Mouse (Mus musculus) retina, adult 2 months (tissue): ENCODE results near the gene Vps33a.

Source experiments
- DNase-seq: peaks from one replicate; pipeline ENCODE4 v3.0.0-alpha.2; 2012; ENCODE audit warnings: low read depth, low spot score

Vps33a gene

DNA sequence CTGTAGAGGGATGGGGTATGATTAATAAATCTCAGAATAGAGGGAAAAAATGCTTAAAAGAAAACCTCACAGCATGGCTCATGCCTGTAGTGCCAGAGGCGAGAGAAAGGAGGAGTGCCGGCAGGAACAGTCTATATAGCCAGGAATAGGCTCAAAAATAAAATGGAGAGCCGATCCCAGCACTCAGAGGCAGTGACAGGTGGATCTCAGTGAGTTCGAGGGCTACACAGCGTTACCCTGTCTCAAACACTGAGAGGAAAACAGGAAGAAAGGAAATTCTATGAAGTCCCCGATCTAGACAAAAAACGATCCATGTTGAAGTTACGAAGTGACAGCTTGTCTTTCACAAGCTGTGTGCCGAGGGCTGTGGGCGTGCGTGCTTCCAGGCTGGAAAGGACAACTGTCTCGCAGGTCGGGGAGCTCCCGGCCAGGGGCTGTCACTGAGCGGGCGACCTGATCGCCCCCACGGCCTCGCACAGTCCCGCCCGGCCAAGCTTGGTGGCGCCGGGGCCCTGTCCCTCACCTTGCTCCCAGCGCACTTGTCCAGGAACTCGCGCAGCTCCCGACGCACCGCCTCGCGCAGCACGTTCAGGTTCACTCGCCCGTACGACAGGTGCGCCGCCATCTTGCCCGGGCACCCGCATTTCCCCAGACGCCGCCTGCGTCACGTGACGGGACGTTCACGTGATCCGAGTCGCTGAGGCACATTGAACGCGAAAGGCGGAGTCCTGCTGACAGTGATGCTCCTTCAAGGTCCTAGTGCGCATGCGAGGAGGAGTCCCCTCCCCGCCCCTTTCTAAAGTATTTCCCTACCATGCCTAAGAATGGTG, at the start of gene Vps33a:
Gene Vps33a (minus strand): TSS at position 682 of the 830 bp plus-strand sequence.
- peak; percentile 97 for DNase-seq

DNA sequence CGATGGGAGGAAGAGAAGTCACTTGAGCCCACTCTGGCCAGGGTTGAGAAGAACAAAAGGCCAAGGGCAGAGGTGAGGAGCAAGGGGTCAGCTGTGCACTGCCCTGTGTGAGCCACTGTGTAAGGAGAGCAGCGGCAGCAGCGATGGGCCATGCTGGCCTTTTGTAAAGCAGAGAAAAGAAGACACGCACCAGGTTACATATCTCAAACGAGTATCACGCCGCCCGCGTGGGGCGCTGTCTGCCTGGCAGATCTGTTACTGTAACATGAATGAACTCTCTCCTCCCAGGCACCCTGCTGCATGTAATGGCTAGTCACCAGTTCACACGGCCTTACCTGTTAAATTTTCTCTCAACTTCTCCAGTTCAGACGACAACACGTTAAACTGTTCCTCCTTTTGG, 49.6 kb upstream of the Vps33a start:
- DNase-seq: no peak

DNA sequence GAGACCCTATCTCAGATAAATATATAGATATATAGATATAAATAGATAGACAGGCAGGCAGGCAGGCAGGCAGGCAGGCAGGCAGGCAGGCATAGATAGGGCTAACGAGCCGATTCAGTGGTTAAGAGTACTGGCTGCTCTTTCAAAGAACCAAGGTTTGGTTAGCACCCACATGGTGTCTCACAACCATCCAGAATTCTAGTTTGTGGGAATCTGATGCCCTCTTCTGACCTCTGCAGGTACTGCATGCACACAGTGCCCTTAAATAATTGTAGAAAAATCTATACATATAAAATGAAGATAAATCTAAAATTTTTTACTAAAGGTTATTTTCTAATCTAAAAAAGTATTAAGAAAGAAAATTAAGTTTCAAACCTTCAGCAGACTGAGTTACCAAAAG, 45.7 kb upstream of the Vps33a start:
- no peak for DNase-seq

DNA sequence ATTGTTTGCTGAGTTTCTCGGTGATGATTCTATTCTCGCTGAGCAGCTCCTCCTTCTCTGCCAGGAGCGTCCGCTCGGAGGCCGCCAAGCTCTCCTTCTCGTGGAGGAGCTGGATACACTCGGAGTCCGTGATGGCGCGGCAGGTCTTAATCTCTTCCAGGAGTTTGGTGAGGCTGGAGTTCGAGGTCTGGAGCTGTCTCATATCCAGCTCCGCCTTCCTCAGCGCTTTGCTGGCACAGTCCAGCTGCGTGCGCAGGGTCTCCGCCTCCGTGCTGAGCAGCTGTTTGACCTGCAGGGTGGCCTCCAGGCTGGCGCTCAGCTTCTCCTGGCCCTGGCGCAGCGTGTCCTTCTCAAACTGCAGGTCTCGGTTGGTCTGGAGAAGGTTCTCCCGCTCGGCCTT, 41.4 kb upstream of the Vps33a start:
- DNase-seq: no peak

DNA sequence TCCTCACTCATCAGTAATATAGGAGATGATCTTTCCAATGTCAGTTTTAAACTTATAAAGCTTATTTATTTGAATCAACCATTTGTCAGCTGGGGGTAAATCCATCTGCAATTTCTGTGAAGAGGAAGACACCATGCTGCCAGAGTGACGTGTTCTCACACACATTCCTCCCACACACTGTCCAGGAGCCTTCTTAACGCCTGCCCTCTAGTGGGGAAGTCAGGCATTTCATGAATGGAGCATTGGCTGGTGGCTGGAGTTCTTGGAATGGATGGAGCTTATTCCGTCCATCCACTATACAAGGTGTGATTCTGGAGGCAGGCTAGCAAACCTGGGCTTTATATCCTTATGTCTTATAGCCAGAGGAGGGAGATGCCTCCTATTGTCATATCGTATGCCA, 37.0 kb upstream of the Vps33a start:
- DNase-seq: peak; percentile 54

DNA sequence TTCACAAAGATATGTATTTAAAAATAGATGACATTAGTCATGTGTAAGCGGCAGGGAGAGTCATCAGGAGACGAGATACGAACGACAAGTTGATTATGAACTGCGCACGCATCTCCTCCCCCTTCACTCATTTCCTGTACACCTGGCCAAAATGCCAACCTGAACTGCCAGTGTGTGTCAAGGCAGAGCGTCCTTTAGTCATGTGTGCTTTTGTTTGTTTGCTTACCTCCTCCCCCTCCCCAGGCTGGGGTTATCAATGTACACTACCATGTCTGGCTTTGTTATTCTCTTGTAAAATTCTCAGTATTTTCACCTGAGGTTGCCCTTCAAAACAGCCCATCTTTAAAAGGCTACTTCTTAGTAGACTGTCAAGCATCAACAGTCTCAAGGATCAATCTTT, 36.6 kb upstream of the Vps33a start:
- no peak for DNase-seq

DNA sequence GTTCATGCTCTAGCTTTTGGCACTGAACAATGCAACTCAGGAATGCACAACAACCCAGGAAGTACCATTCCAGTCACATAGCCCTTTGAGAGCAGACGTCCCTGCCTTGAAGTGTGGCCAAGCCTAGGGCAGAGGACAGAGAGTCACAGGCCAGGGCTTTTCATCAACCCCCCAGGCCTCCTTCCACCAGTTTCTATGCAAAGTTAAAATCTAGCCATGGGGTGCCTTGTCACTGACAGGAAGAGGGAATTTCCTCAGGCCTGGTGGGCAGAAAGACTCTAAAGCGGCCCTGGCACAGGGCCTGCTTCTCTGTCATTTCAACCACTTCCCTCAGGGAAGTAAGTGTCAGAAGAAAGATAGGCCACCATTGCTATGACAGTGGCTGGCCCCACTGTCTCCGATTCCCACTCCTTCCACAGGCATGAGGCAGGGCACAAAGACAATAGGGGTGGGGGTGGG, 34.4 kb upstream of the Vps33a start:
- no peak for DNase-seq

DNA sequence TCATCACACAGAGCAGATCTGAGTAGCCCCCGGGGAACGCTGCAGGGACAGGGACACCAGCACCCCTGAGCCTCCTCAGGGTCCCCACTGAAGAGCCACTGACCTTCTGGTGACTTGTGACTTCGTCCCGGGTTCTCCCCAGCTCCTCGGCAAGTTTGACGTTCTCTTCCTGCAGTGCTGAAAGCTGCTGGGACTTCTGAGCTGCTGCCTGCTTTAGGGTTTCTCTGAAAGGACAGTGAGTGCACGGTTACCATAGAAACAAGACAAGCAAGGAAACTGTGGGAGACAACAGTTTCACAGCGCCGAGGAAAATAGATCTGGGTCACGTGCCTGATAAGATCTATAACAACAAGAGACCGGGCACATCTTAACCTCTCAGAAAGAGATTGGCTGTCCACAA, 30.7 kb upstream of the Vps33a start:
- DNase-seq: no peak

DNA sequence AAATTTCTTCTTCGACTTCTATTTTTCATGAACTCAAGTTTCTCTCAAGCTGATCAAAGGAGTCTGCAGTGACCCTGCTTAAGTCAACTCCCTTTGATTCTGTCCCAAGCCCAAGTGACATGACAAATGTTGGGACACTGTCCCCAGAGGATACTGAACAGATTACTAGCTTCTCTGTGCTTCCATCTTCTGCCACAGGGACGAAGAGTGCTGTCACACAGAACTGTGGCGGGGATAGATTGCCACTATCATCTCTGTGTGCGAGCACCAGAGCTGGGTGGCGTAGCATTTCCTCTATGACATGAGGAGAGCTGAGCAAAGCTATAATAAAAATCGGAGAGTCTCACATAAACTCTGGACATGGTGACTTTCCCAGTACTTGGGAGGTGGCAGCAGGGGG, 29.3 kb upstream of the Vps33a start:
- DNase-seq: no peak

DNA sequence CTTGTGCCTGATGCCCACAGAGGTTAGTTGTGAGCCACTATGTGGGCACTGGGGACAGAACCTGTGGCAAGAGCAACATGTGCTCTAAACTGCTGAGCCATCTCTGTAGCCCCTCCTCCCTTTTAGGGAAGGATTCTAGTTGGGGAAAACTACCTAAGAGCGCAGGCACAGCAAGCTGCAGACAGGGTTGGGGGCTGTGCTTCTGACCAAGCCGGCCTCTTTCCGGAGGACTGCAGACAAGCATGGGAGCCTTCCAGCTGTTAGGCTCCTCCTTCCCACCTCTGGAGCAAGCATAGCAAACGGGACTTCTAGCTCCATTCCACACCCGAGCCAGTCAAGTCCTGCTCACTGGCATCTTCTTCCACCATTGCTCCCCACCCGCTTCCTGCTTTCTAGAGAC, 26.5 kb upstream of the Vps33a start:
- DNase-seq: no peak

DNA sequence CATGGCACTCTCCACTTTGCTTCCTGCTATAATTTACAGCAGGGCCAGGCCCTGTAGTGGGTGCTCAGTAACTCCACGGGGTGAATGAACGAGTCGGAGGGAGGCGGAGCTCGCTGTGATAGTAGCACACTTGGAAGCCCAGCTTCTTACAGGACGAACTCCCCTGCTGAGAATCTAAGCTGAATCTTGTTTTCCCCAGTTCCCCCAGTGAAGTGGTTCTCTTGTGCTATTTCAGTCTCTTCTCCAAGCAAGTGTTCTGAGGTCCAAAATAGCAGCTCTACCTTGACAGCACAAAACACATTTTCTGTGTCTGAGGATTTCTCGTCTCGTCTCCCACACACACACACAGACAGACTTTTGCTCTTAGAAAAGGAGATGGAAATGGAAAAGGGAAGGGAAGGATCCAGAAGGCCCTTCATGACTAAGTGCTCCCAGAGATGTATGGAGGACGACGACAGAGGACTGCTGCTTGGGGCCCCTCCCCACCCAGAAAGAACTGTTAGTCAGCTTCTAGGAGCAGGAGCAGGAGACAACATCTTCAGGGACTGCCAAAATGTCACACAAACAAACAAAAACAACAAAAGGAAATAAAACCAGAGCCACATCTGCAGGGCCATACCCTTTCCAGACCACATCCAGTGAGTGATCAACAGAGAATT, 20.9 kb upstream of the Vps33a start:
- DNase-seq: no peak

DNA sequence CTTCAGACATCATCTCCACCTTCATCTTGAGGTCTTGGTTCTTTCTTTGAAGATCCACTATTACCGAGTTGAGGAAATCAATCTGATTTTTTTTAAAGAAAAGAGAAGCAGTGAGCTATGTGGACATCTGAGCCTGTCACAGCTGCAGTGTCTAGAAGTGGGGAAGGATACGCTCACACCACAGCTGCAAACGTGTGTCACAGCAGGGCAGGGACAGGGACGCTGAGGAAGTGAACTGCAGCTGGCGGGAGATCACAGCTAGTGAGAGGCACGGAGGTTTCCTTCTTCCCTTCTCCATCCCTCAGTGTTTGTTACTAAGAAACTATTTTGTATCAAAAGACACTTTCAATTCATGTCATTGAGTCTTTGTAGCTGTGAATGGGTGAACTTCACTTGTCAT, 7.2 kb upstream of the Vps33a start:
- DNase-seq: no peak

DNA sequence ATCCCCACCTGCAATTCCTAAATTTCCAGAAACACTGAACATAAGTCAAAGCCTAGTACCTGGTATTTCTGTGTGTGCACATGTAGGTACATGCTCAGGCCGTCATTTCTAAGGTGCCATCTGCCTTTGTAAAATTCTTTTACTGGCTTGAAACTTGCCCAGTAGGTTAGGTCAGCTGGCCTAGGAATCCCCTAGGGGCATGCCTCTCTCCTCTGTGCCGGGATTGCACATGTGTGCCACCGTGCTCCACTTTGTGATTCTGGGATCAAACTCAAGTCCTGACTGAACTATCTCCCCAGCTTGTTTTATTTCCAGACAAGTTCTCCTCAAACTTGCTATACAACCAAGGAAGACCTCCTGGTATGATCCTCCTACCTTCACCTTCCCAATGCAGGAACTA, 3.9 kb upstream of the Vps33a start:
- DNase-seq: no peak

DNA sequence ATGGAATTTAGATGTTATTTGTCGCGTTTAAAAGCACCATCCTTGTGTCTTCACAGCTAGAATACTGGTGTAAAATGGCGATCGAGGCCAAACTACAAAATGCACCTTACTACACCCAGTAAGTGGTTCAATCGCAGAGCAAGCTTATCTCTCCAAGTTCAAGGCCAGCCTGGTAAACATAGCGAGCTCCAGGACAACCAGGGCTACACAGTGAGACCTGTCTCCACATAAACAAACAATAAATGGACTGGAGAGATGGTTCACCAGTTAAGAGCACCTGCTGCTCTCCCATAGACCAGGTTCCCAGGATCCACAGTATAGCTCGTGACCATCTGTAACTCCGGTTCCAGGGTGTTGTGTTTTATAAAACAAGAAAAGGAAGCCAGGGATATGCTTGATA, 524 bp upstream of the Vps33a start:
- DNase-seq: no peak

DNA sequence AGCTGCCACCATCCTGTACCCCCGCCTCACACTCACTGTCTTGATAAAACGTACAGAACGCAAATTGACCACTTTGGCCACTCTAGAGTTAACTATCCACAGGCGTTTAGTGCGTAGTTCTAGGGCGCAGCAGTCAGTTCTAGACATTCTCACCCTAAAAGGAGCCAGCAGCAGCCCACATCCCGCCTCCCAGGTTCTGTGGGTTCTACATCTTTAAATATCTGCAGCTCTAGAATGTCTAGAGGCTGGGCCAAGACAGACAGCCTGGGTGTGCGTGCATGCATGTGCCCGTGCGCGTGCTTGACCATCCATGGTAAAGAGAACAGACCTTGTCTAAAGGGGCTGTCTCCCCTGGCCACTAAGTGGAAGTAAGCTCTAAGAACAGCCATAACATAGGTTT, 11.7 kb downstream of the Vps33a start:
- no peak for DNase-seq

DNA sequence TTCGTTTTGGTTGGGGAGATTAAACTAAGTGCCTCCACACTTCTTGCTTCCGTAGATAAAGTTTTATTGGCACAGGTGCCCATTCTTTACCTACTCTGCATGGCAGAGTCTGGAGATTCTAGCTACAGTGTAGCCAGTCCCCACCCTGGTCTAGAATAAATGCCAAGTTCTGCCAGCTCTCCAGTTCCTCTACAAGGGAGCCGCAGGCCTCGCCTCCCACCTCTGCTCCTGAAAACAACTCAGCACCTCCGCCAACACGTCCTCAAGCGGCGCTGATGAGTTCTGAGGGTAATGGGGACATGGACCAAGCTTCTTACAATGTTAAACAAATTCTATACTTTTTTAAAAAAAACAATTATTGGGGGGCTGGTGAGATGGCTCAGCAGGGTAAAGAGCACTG, 13.2 kb downstream of the Vps33a start:
- DNase-seq: no peak

DNA sequence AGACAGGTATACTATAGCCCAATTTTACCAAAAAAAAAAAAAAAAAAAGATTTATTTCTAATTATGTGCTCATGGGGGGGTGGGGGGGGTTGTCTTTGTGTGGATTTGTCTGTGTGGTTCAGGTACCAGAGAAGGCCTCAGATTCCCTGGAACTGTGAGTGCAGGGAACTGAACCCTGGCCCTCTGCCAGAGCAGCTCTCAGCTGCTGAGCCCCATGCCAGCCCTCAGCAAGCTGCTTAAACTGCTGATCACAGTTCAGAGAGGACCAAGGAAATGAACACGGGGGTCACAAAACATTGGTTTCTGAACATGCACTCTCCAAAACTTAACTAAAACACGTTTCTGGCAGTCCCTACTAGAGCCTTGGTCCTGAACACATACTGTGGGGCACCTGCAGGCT, 16.4 kb downstream of the Vps33a start:
- DNase-seq: no peak

DNA sequence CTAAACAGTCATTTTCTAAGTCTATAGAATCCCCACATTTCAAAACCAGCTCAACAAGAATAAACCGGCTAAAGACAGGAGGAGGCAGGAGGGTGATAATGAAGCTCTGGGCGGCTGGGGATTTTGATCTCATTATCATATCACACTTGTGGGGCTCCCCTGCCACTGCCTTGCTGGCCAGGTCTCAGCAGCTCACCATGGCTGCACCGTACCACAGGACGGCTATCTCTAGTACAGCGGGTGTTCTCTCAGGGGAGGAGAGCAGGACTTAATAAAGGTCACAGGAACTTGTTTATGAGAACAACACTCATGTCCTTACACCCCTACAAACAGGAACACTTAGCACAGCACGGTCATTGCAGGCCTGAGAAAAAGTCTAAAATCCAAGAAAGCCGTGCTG, 17.1 kb downstream of the Vps33a start:
- DNase-seq: no peak

DNA sequence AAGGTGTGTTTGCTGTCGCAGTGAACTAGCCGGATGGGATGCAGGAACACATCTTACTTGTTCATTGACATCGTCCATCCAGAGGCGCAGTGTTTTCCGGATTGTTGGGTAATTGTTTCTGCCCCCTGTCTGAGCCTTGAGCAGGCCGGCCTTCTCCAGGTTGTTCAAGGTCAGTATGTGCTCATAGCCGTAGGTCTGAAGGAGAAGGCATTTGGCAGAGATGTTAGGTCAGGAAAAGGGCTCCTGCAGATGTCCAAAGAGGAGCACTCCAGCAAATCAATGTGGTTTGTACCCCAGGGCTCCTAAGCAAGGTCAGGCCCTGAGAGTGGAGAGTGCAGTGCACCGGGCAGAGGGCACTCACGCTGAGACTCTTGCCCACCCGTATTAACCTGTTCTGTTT, 39.0 kb downstream of the Vps33a start:
- no peak for DNase-seq

DNA sequence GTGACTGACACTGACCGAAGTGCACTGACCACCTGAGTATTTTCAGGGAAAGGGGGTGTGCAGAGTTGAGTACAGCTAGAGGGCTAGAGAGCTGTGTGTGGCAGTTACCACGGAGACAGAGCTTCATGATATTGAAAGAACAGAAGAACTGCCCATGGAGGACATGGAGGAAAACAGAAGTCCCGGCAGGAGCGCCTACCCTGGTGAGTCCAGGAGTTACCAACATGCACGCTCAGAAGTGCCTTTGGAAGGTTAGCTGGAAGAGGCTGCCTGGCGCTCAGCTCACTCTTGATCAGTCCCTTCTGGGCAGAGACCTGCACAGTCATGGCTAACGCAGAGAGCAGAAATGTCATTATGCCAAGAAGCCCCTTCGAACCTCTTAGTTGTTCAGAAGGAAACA, 42.8 kb downstream of the Vps33a start:
- DNase-seq: no peak

DNA sequence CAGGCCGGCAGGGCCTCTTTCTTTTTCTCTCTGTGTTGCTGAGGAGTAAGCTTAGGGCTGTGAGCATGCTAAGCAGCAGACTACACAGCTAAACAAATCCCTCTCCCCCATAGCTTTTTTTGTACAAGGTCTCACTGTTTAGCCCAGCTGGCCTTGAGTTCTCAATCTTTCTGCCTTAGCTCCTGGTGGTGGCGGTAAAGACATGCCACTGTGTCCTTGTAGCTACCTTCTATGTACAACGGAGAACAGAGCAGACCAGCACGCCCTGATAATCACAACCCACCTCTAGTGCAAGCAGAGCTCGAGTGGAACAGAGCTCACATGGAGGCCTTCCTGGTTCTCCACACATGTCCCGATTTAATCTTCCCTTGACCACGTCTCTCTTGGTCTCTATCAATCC, 44.2 kb downstream of the Vps33a start:
- DNase-seq: no peak

DNA sequence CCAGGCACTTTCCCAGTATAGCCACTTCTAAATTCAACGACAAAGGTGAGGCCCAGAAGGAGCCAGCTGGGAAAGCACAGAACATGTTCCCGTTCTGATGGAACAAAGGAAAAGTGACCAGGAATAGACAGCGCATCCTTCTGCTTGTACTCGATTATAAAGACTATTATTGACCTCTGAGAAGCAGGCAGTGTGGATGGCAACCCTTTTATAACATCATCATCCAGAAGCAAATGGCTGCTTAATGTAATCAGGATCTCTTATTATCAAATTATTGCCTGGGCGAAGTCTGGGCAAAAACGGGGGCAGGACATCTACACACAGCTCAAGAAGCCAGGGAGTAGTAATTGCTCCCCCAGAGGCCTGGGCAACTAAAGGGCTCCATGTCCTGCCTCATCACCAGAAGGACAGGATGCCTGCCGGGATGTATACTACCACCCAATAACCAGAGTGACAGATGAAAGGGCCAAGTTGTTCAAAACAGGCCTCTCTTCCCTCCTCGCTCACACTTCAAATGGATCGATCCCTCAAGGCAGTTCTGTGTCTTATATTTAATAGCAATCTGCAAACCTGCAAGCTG, 46.8 kb downstream of the Vps33a start:
- no peak for DNase-seq

DNA sequence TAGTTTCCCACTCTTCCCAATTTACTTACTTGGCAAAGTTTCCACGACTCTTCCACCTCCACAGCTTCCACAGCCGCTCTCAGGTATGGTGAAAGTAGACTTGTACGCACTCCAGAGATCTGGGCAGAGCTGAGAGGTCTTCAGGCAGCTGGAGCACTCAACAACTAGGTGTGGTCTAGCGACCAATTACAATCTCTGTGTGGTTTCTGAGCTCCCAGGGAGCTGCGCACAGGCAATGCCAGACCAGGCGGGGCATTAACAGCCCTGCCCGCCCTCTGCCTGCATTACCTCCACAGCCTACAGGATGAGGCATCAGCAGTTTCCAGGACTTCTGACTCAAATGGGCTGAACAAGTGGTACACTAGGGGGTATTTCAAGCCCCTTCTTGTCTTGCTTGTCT, 47.6 kb downstream of the Vps33a start, which contains the start of gene Gm49027:
Gene Gm49027 (minus strand): TSS at position 208 of the 400 bp plus-strand sequence.
- no peak for DNase-seq
